Mouse (Mus musculus) olfactory bulb, adult 2 months (tissue): ENCODE measurements around the gene Efhd1.

Source experiments
- CTCF ChIP-seq: fragments of 200-500 bp; IDR thresholded peaks from 2 replicates; pipeline ENCODE4 v1.5.1; 2012; ENCODE audit warnings: low read depth, mild to moderate bottlenecking, low read length, moderate library complexity; ENCODE audit not compliant: insufficient read depth
- POLR2A ChIP-seq: fragments of 200-500 bp; IDR thresholded peaks from 2 replicates; pipeline ENCODE4 v1.6.1; 2012; ENCODE audit warnings: mild to moderate bottlenecking, low read depth, low read length, moderate library complexity; ENCODE audit not compliant: insufficient read depth

DNA sequence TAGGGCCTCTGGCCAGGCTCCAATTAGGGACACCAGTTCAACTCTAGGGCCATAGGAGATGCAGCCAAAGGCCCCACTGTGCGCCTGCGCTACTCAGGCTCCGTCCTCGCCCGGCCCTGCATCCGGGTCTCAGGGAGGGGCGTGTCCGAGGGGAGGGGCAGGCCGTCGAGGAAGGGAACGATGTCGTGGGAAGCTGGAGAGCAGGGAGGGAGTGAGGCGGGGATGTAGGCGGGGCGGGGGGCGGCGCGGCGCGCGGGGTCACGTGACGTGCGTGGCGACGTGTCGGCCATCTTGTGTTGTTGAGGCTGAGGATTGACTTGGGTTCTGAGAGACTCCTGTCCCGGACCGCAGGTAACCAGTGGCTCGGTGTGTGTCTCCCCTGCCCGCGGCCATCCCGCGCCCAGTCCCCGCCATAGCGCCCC is 62.6 kb downstream of the Efhd1 start, which contains the start of gene Gigyf2:
- TF ChIP-seq POLR2A: peak; percentile 55
- no peak for TF ChIP-seq CTCF
